Mouse (Mus musculus): ENCODE measurements around the gene Cldn4. TPM values are rescaled to one million over a fixed set of nuclear protein-coding genes. Genes with fewer than 3 reads are reported as not detected.
"Not testable (repeated sequence)": the region's sequence is repeated elsewhere in the genome, so short reads cannot be mapped to it uniquely, and the experiment has no call there.

Gene Cldn4
- total RNA-seq, 2 experiments from 2014 or later: not detected

GRCm38 (mm10) chr5:134964655-134965054 is 17.9 kb upstream of the Cldn4 start:
- DNase-seq (ENCODE audit: low spot score in 2 of 2): not testable (repeated sequence)

- no peak for DNase-seq (ENCODE audit: low spot score in 2 of 2)
These were observed 16.8 kb upstream of the Cldn4 start for GRCm38 (mm10) chr5:134963546-134963945.

GRCm38 (mm10) chr5:134961519-134961918 is 14.8 kb upstream of the Cldn4 start:
- DNase-seq (ENCODE audit: low spot score in 2 of 2): no peak

GRCm38 (mm10) chr5:134960430-134960829 is 13.7 kb upstream of the Cldn4 start:
- DNase-seq (ENCODE audit: low spot score in 2 of 2): no peak

GRCm38 (mm10) chr5:134959114-134959513 is 12.4 kb upstream of the Cldn4 start:
- DNase-seq (ENCODE audit: low spot score in 2 of 2): peak in 1 of 2 experiments; percentile 5

- no peak for DNase-seq (ENCODE audit: low spot score in 2 of 2)
These were observed 8.8 kb upstream of the Cldn4 start for GRCm38 (mm10) chr5:134955491-134955890.

GRCm38 (mm10) chr5:134951053-134951884 is 4.5 kb upstream of the Cldn4 start:
- no peak for DNase-seq (ENCODE audit: low spot score in 2 of 2)

- DNase-seq (ENCODE audit: low spot score in 2 of 2): no peak
These were observed 1.3 kb upstream of the Cldn4 start for GRCm38 (mm10) chr5:134948085-134948439.

- DNase-seq (ENCODE audit: low spot score in 2 of 2): no peak
These were observed 818 bp upstream of the Cldn4 start for GRCm38 (mm10) chr5:134947420-134948084.

GRCm38 (mm10) chr5:134946063-134946856 is 474 bp downstream of the Cldn4 start:
- no peak for DNase-seq (ENCODE audit: low spot score in 2 of 2)

GRCm38 (mm10) chr5:134945266-134945959 is 1.3 kb downstream of the Cldn4 start:
- no peak for DNase-seq (ENCODE audit: low spot score in 2 of 2)

GRCm38 (mm10) chr5:134944179-134944578 is 2.6 kb downstream of the Cldn4 start:
- no peak for DNase-seq (ENCODE audit: low spot score in 2 of 2)

- DNase-seq (ENCODE audit: low spot score in 2 of 2): no peak
These were observed 4.0 kb downstream of the Cldn4 start for GRCm38 (mm10) chr5:134942740-134943139.

- DNase-seq (ENCODE audit: low spot score in 2 of 2): no peak
These were observed 5.1 kb downstream of the Cldn4 start for GRCm38 (mm10) chr5:134941472-134942209.

- not testable (repeated sequence) for DNase-seq (ENCODE audit: low spot score in 2 of 2)
These were observed 7.2 kb downstream of the Cldn4 start for GRCm38 (mm10) chr5:134939554-134939953.

- no peak for DNase-seq (ENCODE audit: low spot score in 2 of 2)
These were observed 7.7 kb downstream of the Cldn4 start for GRCm38 (mm10) chr5:134939069-134939468.

- no peak for DNase-seq (ENCODE audit: low spot score in 2 of 2)
These were observed 10.0 kb downstream of the Cldn4 start for GRCm38 (mm10) chr5:134936626-134937185.

GRCm38 (mm10) chr5:134936051-134936450 is 10.7 kb downstream of the Cldn4 start:
- no peak for DNase-seq (ENCODE audit: low spot score in 2 of 2)

- DNase-seq (ENCODE audit: low spot score in 2 of 2): no peak
These were observed 12.1 kb downstream of the Cldn4 start for GRCm38 (mm10) chr5:134934666-134935065.

GRCm38 (mm10) chr5:134933686-134934085 is 13.0 kb downstream of the Cldn4 start:
- DNase-seq (ENCODE audit: low spot score in 2 of 2): not testable (repeated sequence)
